20 mouse cellular contexts compared by ENCODE assay signal in the genomic region with DNA sequence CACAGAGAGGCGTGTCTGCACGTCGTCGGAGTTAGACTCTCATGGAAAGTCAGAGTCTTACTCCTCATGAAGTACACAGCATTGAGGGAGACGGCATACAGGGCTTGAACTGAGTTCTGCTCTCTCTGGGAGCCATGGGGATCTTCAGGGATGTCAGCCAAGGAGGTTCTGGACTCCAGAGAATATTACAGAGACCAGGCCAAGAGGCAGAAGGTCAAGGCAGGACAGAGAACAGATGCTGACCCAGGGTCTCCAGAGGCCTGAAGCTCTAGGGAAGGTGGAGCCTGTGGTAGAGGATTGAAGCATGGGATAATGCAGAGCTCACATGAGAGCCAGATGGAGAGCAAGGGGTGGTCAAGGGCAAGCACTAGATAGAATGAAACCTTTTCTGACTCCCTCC.
DNase-seq lines count a peak whose midpoint lies in the region.
"Had no signal": no experiment of that assay in that cellular context is flagged by ENCODE, and none has a peak within 500 bp of the region (broad histone marks: within the 10 kb centered on the region; RNA-seq: fewer than 3 reads in every experiment).

No protein-coding gene starts in this region.

- H3K4me3 ChIP-seq in brown adipose tissue, adult 24 weeks (ENCODE audit: insufficient read depth, low read depth, low read length): no peak overlapping the region
- H3K4me3 ChIP-seq: forebrain, embryonic 10.5 days; hindbrain, embryonic 12.5 days; left cerebral cortex, adult 2 months; liver, embryonic 13.5 days had no signal

- peak overlapping the region; percentile 40; the same call in 1 of the 2 replicates for H3K27ac ChIP-seq in brown adipose tissue, adult 24 weeks (replicated peaks; ENCODE audit: low read depth, low read length)
- H3K27ac ChIP-seq: forebrain, embryonic 10.5 days; hindbrain, embryonic 12.5 days; left cerebral cortex, adult 2 months; liver, embryonic 13.5 days had no signal

- peaks cover 21% of the 10 kb centered on the region for H3K4me1 ChIP-seq in brown adipose tissue, adult 24 weeks (ENCODE audit: control insufficient read depth, insufficient read depth, insufficient read length, low read length)
- H3K4me1 ChIP-seq: forebrain, embryonic 10.5 days; hindbrain, embryonic 12.5 days; liver, embryonic 13.5 days had no signal

- DNase-seq in adrenal gland, postnatal 14 days: peak; percentile 15
- no peak for DNase-seq in adrenal gland, adult 18-20 months (ENCODE audit: low spot score in 2 of 2)
- peak; percentile 20 to 61 for DNase-seq in heart, adult 18-20 months
- DNase-seq in heart, postnatal 4 days: no peak
- DNase-seq in skeletal muscle tissue, adult 2 months (ENCODE audit: low read depth, low spot score): peak; percentile 30
- DNase-seq in layer of hippocampus, postnatal 14 days (ENCODE audit: low spot score in 2 of 2): no peak
- no peak for DNase-seq in retina, embryonic 14.5 days (ENCODE audit: low spot score)
- DNase-seq: cerebellum, postnatal 10 days; forebrain, postnatal 0 days; kidney, postnatal 4 days; liver, embryonic 13.5 days; lung, adult 2 months; lung, postnatal 14 days; right cerebral cortex, adult 18-20 months; thymus, adult 18-20 months; thymus, postnatal 36 days had no signal

Comparison
In these comparisons a context has a peak if more than half of its experiments do, and no peak if none do; other contexts are left out.
1. DNase-seq: peak in adrenal gland, postnatal 14 days (single experiment), heart, adult 18-20 months (2 of 2) and skeletal muscle tissue, adult 2 months (single experiment); none in adrenal gland, adult 18-20 months (0 of 2), heart, postnatal 4 days (single experiment), layer of hippocampus, postnatal 14 days (0 of 2) and retina, embryonic 14.5 days (single experiment).